Mouse (Mus musculus): Measurements from ENCODE around the gene Klrb1a.
A peak's percentile ranks its signal among the peaks of the same experiment; 100 is the strongest.
"Not testable (repeated sequence)": the region's sequence is repeated elsewhere in the genome, so short reads cannot be mapped to it uniquely, and the experiment has no call there.

The Klrb1a gene

GRCm38 (mm10) chr6:128623433-128623832 lies at the start of gene Klrb1a:
Klrb1a (minus strand) TSS chr6:128623533.
- DNase-seq, result not testable (repeated sequence)

GRCm38 (mm10) chr6:128669936-128670335 lies 46.6 kb upstream of the Klrb1a start:
- no peak for DNase-seq

GRCm38 (mm10) chr6:128662206-128662605 lies 38.9 kb upstream of the Klrb1a start, which contains the start of gene Clec2h:
Clec2h (plus strand) TSS chr6:128662385.
- no peak for DNase-seq

DNA sequence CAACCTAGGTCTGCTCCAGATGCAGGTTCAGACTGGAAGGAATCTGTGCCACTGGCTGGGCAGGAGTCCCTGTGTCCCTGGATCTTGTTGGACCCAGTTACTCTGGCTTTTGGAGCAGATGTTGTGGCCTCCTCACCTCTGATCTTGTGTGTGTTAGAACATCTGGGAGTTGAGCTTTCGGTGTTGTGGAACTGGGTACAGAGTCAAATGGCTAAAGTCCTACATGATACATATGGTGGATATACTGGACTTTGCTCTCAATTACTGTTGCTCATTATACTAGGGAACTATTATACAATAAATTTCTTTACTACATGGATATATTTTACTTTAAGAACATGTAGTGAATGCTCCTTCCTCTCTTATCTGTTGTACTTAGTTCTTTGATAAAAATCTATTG lies 37.9 kb upstream of the Klrb1a start:
- DNase-seq, result no peak

DNA sequence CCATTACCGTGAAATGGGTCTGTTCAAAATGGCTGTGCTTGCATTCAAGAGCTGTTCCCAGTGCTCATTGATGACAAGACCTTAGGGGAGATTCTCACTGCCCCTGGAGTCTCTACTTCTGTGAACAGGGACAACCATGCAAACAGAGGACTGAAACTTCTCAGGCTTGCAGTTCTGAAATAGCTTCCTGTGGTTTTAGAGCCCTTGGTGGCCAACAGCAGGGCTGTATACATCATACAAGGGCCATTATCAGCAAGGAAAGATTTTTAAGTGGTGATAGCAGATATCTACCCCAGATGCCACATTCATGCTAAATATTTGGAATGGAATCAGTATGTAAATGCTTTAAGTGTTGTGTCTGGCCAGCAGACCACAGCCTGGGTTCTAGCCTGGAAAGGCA lies 29.6 kb upstream of the Klrb1a start:
- DNase-seq, result no peak

DNA sequence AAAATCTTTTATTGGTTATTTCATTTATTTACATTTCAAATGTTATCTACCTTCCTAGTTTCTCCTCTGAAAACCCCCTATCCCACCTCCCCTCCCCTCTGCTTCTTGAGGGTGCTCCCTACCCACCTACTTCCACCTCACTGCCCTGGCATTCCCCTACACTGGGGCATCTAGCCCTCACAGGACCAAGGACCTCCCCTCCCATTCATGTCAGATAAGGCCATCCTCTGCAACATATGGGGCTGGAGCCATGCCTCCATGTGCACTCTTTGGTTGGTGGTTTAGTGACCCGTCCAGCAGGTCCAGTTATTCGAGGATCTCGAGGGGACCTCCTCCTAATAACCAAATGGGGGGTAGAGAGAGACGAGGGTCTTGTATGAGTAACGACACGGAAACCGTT lies 27.5 kb upstream of the Klrb1a start:
- DNase-seq, result not testable (repeated sequence)

DNA sequence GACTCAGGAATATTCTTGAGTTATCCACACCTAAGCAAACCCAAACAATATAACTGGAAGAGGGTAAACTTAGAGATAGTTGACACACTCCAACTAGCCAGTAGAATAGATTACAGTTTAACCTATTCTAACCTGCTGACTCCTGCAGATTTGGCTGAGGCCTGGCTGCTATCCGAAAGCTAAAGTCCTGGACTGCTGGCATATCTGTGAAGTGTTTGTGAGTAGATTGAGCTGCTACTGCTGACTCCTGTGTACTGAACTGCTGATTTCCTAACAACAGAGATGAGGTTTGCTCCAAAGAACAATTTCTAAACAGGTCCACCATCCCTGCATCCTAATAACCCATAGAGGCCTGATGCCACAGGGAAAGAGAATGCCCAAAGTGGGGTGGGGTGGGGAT lies 26.9 kb upstream of the Klrb1a start:
- DNase-seq, result no peak

- no peak for DNase-seq
Measured at GRCm38 (mm10) chr6:128649681-128650080, 26.3 kb upstream of the Klrb1a start.

- not testable (repeated sequence) for DNase-seq
Measured at GRCm38 (mm10) chr6:128645708-128646107, 22.4 kb upstream of the Klrb1a start.

DNA sequence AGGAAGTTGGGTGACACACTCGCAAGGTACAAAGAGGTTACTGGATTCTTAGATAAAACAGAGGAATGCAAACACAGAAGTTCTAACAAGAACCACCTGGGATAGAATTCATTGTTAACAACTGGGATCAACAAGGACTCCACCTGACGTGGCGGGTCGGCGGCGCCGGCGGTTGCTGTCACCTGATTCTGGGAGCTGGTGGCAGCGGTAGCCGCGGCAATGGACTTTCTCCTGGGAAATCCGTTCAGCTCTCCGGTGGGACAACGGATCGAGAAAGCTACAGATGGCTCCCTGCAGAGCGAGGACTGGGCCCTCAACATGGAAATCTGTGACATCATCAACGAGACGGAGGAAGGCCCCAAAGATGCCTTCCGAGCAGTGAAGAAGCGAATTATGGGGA lies 21.4 kb upstream of the Klrb1a start:
- DNase-seq, result not testable (repeated sequence)

DNA sequence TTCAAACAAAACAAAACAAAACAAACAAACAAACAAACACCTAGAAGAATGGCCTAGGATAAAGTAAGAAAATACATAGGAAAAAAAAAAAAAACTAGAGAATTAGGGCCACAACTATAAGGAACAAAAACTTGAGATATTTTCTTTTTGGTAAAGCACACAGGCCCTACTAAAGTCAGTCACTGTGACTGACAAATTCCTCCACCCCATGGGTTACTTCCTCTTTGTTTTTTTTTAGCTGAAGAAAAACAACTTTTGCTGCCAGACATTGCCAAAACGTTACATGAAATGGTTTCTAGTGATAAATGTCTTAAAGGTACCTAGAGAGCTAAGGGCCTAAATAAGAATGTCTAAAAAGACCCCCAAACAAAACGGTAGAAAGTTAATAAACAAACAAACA lies 20.7 kb upstream of the Klrb1a start:
- DNase-seq, result no peak

GRCm38 (mm10) chr6:128641116-128641716 lies 17.9 kb upstream of the Klrb1a start:
- no peak for DNase-seq

- DNase-seq, result no peak
Measured at GRCm38 (mm10) chr6:128640673-128641072, 17.3 kb upstream of the Klrb1a start.

GRCm38 (mm10) chr6:128630912-128631905 lies 7.9 kb upstream of the Klrb1a start:
- DNase-seq, result not testable (repeated sequence)

GRCm38 (mm10) chr6:128629771-128630739 lies 6.7 kb upstream of the Klrb1a start:
- DNase-seq, result peak; percentile 40

- DNase-seq, result not testable (repeated sequence)
Measured at GRCm38 (mm10) chr6:128625246-128625645, 1.9 kb upstream of the Klrb1a start.

GRCm38 (mm10) chr6:128624425-128624824 lies 1.1 kb upstream of the Klrb1a start:
- no peak for DNase-seq

- no peak for DNase-seq
Measured at GRCm38 (mm10) chr6:128622733-128623132, 600 bp downstream of the Klrb1a start.

GRCm38 (mm10) chr6:128606350-128606749 lies 17.0 kb downstream of the Klrb1a start:
- DNase-seq, result no peak

DNA sequence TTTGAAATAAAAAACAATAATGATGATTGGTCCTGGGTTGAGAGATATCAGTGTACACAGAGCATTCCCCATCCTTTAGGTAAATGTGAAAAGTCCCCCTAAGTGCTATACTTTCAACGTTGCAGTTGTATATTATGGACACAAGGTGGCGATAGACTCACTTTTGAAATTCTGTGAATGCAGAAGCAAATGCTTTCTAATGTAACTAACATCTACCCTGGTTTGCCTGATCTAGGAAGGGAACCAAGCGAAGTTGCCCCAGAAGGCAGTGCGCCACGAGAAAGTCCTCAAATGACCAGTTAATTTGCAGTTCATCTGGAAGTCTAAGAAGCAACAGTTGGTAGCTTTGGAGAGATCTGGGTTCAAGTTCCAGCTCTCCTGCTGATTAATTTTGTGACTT lies 18.8 kb downstream of the Klrb1a start:
- DNase-seq, result peak; percentile 3

GRCm38 (mm10) chr6:128602463-128603201 lies 20.7 kb downstream of the Klrb1a start:
- no peak for DNase-seq

- no peak for DNase-seq
Measured at GRCm38 (mm10) chr6:128602026-128602425, 21.3 kb downstream of the Klrb1a start.

All from cerebellum, adult 8-10 months (tissue).